Mouse (Mus musculus) embryonic facial prominence, embryonic 12.5 days (tissue): ENCODE data around the gene Gm9964. TPM values are rescaled to one million over a fixed set of nuclear protein-coding genes. Genes with fewer than 3 reads are reported as not detected.
"Not testable (repeated sequence)": the region's sequence is repeated elsewhere in the genome, so short reads cannot be mapped to it uniquely, and the experiment has no call there.

Source experiments
- ATAC-seq: fragments of 200-750 bp; cut with Nextera tagmentation; 2 replicates; pipeline ENCODE4 v1.8.0; 2017; ENCODE audit not compliant: insufficient number of reproducible peaks, insufficient read depth, low FRiP score, low TSS enrichment
- H3K27ac ChIP-seq: fragments of 300-500 bp; sonication (generic); 2 replicates; pipeline ENCODE4 v1.5.1; 2016; ENCODE audit warnings: mild to moderate bottlenecking
- H3K27me3 ChIP-seq: fragments of 300-500 bp; sonication (generic); 2 replicates; pipeline ENCODE4 v1.6.1; 2016; ENCODE audit warnings: mild to moderate bottlenecking, moderate library complexity
- H3K36me3 ChIP-seq: fragments of 300-500 bp; sonication (generic); 2 replicates; pipeline ENCODE4 v1.6.1; 2016; ENCODE audit warnings: mild to moderate bottlenecking
- H3K4me1 ChIP-seq: fragments of 300-500 bp; sonication (generic); 2 replicates; pipeline ENCODE4 v1.6.1; 2016
- H3K4me2 ChIP-seq: fragments of 300-500 bp; sonication (generic); replicated peaks from 2 replicates; pipeline ENCODE4 v1.6.1; 2016; ENCODE audit warnings: mild to moderate bottlenecking, moderate library complexity
- H3K4me3 ChIP-seq: fragments of 300-500 bp; sonication (generic); 2 replicates; pipeline ENCODE4 v1.5.1; 2016; ENCODE audit warnings: mild to moderate bottlenecking
- H3K9ac ChIP-seq: fragments of 300-500 bp; sonication (generic); 2 replicates; pipeline ENCODE4 v1.6.1; 2016; ENCODE audit warnings: mild to moderate bottlenecking, moderate library complexity
- H3K9me3 ChIP-seq: fragments of 300-500 bp; sonication (generic); 2 replicates; pipeline ENCODE4 v1.6.1; 2016; ENCODE audit warnings: mild to moderate bottlenecking, moderate library complexity
- WGBS: fragments of 180-500 bp; shearing (Covaris S2); methylation state at CpG from one replicate; pipeline ENCODE4 v1.1.7; 2016; 5-methylcytosine and 5-hydroxymethylcytosine counted together
- polyA plus RNA-seq: library from polyadenylated mRNA; unstranded; fragments of >200 nt; fragmentation: Nextera tagmentation; extraction: Ambion mirVana; gene quantifications from 2 replicates; pipeline ENCODE4 v1.2.1, GENCODE M21; 2016

The Gm9964 gene
- polyA plus RNA-seq, 1 experiment from 2014 or later = not detected

GRCm38 (mm10) chr11:79319807-79320206 is 23.1 kb upstream of the Gm9964 start:
- H3K27me3 ChIP-seq = no peaks in the 10 kb centered on the region
- H3K9me3 ChIP-seq = no peaks in the 10 kb centered on the region
- peaks cover 10% of the 10 kb centered on the region; the same call in 1 of the 2 replicates for H3K4me1 ChIP-seq
- H3K27ac ChIP-seq = no peak overlapping the region
- H3K4me3 ChIP-seq = no peak overlapping the region
- no peak for ATAC-seq
- no peaks in the 10 kb centered on the region for H3K36me3 ChIP-seq
- no peak overlapping the region for H3K4me2 ChIP-seq
- WGBS = 85% methylated on average over 7 of the region's 7 CpGs
- H3K9ac ChIP-seq = no peak overlapping the region

GRCm38 (mm10) chr11:79316807-79317345 is 20.2 kb upstream of the Gm9964 start:
- no peaks in the 10 kb centered on the region for H3K9me3 ChIP-seq
- no peaks in the 10 kb centered on the region for H3K27me3 ChIP-seq
- 85% methylated on average over 8 of the region's 8 CpGs for WGBS
- no peak overlapping the region for H3K27ac ChIP-seq
- no peaks in the 10 kb centered on the region for H3K4me1 ChIP-seq
- no peaks in the 10 kb centered on the region for H3K36me3 ChIP-seq
- H3K9ac ChIP-seq = no peak overlapping the region
- no peak overlapping the region for H3K4me2 ChIP-seq
- ATAC-seq = no peak
- no peak overlapping the region for H3K4me3 ChIP-seq

- 82% methylated on average over 5 of the region's 5 CpGs for WGBS
Measured at GRCm38 (mm10) chr11:79310467-79310866, 13.8 kb upstream of the Gm9964 start.

GRCm38 (mm10) chr11:79307560-79308200 is 11.0 kb upstream of the Gm9964 start:
- H3K9me3 ChIP-seq = no peaks in the 10 kb centered on the region
- no peak overlapping the region for H3K9ac ChIP-seq
- peaks cover 18% of the 10 kb centered on the region for H3K4me1 ChIP-seq
- WGBS = 44% methylated on average over 9 of the region's 9 CpGs
- H3K4me3 ChIP-seq = no peak overlapping the region
- no peak overlapping the region for H3K4me2 ChIP-seq
- no peaks in the 10 kb centered on the region for H3K27me3 ChIP-seq
- H3K36me3 ChIP-seq = no peaks in the 10 kb centered on the region
- no peak for ATAC-seq
- peak overlapping the region; percentile 79 for H3K27ac ChIP-seq

More at GRCm38 (mm10) chr11:79310467-79310866, 13.8 kb upstream of the Gm9964 start:
- H3K9ac ChIP-seq = no peak overlapping the region
- H3K4me1 ChIP-seq = peaks cover 18% of the 10 kb centered on the region
- no peaks in the 10 kb centered on the region for H3K27me3 ChIP-seq
- no peaks in the 10 kb centered on the region for H3K9me3 ChIP-seq
- no peaks in the 10 kb centered on the region for H3K36me3 ChIP-seq
- ATAC-seq = no peak
- no peak overlapping the region for H3K4me2 ChIP-seq
- H3K4me3 ChIP-seq = no peak overlapping the region
- H3K27ac ChIP-seq = no peak overlapping the region

GRCm38 (mm10) chr11:79306996-79307395 is 10.3 kb upstream of the Gm9964 start:
- H3K9ac ChIP-seq = no peak overlapping the region; the same call in 1 of the 2 replicates
- no peaks in the 10 kb centered on the region for H3K36me3 ChIP-seq
- H3K27ac ChIP-seq = peak overlapping the region; percentile 79
- ATAC-seq = peak; percentile 66; the same call in 1 of the 2 replicates
- peak overlapping the region; percentile 2; the same call in 1 of the 2 replicates for H3K4me2 ChIP-seq
- no peaks in the 10 kb centered on the region for H3K27me3 ChIP-seq
- 7% methylated on average over 10 of the region's 10 CpGs for WGBS
- no peak overlapping the region for H3K4me3 ChIP-seq
- H3K9me3 ChIP-seq = no peaks in the 10 kb centered on the region
- H3K4me1 ChIP-seq = peaks cover 18% of the 10 kb centered on the region

GRCm38 (mm10) chr11:79306510-79306909 is 9.8 kb upstream of the Gm9964 start:
- H3K4me3 ChIP-seq = no peak overlapping the region
- no peak overlapping the region for H3K9ac ChIP-seq
- WGBS = 15% methylated on average over 7 of the region's 7 CpGs
- no peak for ATAC-seq
- H3K4me1 ChIP-seq = peaks cover 18% of the 10 kb centered on the region
- H3K36me3 ChIP-seq = no peaks in the 10 kb centered on the region
- H3K27ac ChIP-seq = peak overlapping the region; percentile 79
- no peaks in the 10 kb centered on the region for H3K27me3 ChIP-seq
- peak overlapping the region; percentile 2; the same call in 1 of the 2 replicates for H3K4me2 ChIP-seq
- H3K9me3 ChIP-seq = no peaks in the 10 kb centered on the region

- no peak for ATAC-seq
- Histone ChIP-seq H3K4me1 (peaks cover 18% of the 10 kb centered on the region), H3K27ac (peak overlapping the region; percentile 79), H3K36me3 (no peaks in the 10 kb centered on the region), H3K9ac (no peak overlapping the region), H3K4me3 (no peak overlapping the region), H3K4me2 (no peak overlapping the region), H3K9me3 (no peaks in the 10 kb centered on the region), H3K27me3 (no peaks in the 10 kb centered on the region)
- 78% methylated on average over 9 of the region's 9 CpGs for WGBS
Measured at GRCm38 (mm10) chr11:79305697-79306340, 9.1 kb upstream of the Gm9964 start.

- not testable (repeated sequence) for H3K27ac ChIP-seq, H3K9me3 ChIP-seq, ATAC-seq, H3K9ac ChIP-seq, H3K36me3 ChIP-seq, H3K4me2 ChIP-seq, H3K4me3 ChIP-seq, H3K27me3 ChIP-seq
- peaks cover 18% of the 10 kb centered on the region for H3K4me1 ChIP-seq
- WGBS = 84% methylated on average over 4 of the region's 4 CpGs
Measured at GRCm38 (mm10) chr11:79304245-79304644, 7.5 kb upstream of the Gm9964 start.

GRCm38 (mm10) chr11:79303109-79303508 is 6.4 kb upstream of the Gm9964 start:
- 85% methylated on average over 6 of the region's 6 CpGs for WGBS

GRCm38 (mm10) chr11:79299719-79300431 is 3.2 kb upstream of the Gm9964 start:
- no peaks in the 10 kb centered on the region for H3K9me3 ChIP-seq
- H3K9ac ChIP-seq = no peak overlapping the region
- no peak overlapping the region for H3K4me2 ChIP-seq
- 70% methylated on average over 9 of the region's 9 CpGs for whole genome bisulfite sequencing
- H3K4me1 ChIP-seq = no peaks in the 10 kb centered on the region
- ATAC-seq = no peak
- no peak overlapping the region for H3K27ac ChIP-seq
- no peaks in the 10 kb centered on the region for H3K36me3 ChIP-seq
- no peak overlapping the region for H3K4me3 ChIP-seq
- no peaks in the 10 kb centered on the region for H3K27me3 ChIP-seq

More at GRCm38 (mm10) chr11:79303109-79303508, 6.4 kb upstream of the Gm9964 start:
- Histone ChIP-seq H3K4me2 (no peak overlapping the region), H3K27me3 (no peaks in the 10 kb centered on the region), H3K36me3 (no peaks in the 10 kb centered on the region), H3K9me3 (no peaks in the 10 kb centered on the region), H3K27ac (no peak overlapping the region; the same call in 1 of the 2 replicates), H3K4me3 (no peak overlapping the region), H3K4me1 (peaks cover 18% of the 10 kb centered on the region), H3K9ac (no peak overlapping the region)
- ATAC-seq = no peak

- WGBS = 41% methylated on average over 1 of the region's 1 CpGs
- H3K27ac ChIP-seq = no peak overlapping the region
- no peaks in the 10 kb centered on the region for H3K9me3 ChIP-seq
- H3K36me3 ChIP-seq = no peaks in the 10 kb centered on the region
- no peak overlapping the region for H3K9ac ChIP-seq
- H3K27me3 ChIP-seq = no peaks in the 10 kb centered on the region
- H3K4me2 ChIP-seq = no peak overlapping the region
- no peaks in the 10 kb centered on the region for H3K4me1 ChIP-seq
- H3K4me3 ChIP-seq = no peak overlapping the region
- ATAC-seq = no peak
Measured at GRCm38 (mm10) chr11:79296167-79296566, 539 bp downstream of the Gm9964 start.
